Mouse (Mus musculus) inflammation-experienced regulatory T-cells, adult 6 months (primary cell): Measurements from ENCODE around the gene Catsperd. TPM values are rescaled to one million over a fixed set of nuclear protein-coding genes. Genes with fewer than 3 reads are reported as not detected.
"Not testable (repeated sequence)": the region's sequence is repeated elsewhere in the genome, so short reads cannot be mapped to it uniquely, and the experiment has no call there.

Source experiments
- ATAC-seq: one replicate; pipeline ENCODE4 v1.8.0; 2017
- polyA plus RNA-seq, 3 experiments: library from polyadenylated mRNA; unstranded; fragments of 100-300 nt; shearing (Covaris generic); gene quantifications; one replicate each; pipeline ENCODE4 v1.2.1; 2017

The Catsperd gene
- polyA plus RNA-seq, 3 experiments from 2014 or later: 0.68 to 3.9 (median 3.3) TPM

DNA sequence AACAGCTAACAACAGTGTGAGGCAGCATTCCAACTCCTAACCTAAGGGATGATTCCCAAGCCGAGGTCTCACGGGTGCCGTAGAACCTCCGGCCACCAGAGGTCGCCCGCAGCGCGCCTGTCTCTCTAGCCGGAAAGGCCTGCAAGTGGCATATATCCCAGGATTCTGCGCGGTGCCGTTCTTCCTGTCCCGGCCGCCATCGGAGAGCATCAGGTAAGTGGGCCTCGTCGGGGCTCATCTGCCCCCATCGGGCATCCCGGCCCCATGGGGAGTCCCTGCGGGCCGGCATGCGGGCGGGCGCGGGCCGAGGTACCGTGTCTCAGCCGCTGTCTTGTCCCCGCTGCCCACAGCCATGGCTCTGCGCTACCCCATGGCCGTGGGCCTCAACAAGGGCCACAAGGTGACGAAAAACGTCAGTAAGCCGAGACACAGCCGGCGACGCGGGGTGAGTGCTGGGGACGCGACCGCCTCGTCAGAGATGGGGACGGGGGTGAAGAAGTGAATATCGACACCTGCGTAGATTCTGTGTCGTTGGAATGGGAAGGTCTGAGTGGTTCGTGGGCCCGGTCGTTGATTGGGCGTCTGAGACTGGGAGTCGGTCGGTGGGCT is 14.6 kb upstream of the Catsperd start, which contains the start of gene Rpl36:
Gene Rpl36, plus strand, starts transcription at position 181 of the 609 bp plus-strand sequence.
- ATAC-seq: peak; percentile 72

DNA sequence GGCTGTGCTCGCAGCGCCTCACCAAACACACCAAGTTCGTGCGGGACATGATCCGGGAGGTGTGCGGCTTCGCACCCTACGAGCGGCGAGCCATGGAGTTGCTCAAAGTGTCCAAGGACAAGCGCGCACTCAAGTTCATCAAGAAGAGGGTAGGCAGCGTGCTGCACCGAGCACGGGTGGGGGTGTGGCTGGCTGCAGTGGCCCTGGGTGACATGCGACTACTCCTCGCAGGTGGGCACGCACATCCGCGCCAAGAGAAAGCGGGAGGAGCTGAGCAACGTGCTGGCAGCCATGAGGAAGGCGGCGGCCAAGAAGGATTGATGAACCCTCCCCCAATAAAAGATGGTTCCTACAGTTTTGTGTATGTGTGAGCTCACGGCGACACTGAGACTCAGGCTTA is 14.1 kb upstream of the Catsperd start:
- ATAC-seq: not testable (repeated sequence)

DNA sequence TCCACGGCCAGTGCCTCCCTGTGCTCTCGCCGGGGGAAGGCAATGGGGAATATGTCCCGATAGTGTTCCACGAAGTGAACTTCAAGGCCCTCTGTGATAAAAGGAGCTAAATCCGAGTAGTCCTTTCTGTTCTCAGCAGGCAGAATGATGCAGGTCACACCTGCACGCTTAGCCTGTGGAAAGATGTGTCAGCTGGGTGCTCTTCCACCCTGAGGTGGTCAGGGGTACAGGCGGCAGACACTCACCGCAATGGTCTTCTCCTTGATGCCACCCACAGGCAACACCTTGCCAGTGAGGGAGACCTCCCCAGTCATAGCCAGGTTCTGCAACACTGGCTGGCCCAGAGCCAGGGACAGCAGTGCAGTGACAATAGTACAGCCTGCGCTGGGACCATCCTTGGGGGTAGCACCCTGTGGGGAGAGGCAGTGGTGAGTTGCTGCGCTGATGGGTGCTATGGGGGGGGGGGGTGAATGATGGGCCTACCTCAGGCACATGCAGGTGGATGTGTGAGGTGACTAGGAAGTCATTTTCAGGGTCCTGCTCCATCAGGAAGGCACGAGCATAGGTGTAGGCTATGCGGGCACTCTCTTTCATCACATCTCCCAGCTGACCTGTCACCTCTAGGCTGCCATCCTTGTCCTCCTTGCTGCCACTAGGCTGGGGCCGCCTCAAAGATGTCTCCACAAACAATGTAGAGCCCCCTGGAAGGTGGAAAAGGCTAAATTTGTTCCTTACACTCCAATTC is 13.4 kb upstream of the Catsperd start:
- no peak for ATAC-seq

DNA sequence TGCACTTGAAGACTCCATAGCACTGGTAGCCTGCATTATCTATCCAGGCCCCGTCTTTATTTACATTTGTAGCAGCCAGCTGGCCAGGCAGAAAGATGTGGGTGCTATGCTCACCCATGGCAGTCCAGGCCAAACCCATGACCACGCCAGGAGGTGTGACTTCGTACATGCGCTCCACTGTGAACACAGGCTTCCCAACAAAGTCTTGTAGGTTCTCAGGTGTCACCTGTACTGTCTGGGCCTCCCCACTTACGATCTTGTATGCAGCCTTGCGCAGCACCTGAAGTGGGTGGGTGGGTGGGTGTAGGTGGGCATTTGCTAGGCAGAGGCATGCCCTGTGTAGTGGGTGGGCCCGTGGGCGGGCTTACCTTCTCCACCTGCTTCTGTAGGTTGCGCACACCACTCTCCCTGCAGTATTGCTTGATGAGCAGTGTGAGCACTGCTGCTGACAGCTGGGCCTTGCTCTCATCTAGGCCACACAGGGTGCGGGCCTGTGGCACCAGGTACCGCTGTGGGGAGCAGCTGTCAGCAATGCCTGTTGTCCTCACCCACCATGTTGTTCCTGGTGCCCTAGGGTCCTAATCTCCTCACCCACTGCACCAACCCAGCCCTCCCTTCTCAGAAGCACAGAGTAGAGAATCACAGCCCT is 12.7 kb upstream of the Catsperd start:
- no peak for ATAC-seq

DNA sequence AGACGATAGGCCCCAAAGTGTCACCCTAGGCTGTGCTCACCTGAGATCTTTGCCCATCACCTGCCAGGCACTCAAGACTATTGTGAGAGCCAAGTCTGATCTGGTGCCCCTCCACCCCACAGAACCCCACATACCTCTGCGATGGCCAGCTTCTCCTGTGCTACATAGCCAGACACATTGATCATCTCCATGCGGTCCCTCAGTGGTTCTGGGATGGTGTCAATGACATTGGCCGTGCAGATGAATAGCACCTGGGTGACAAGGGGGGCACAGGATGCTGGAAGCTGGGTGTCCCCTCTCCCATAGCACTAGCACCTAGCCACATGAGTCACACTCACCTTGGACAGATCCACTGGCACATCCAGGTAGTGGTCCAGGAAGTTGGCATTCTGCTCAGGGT is 12.2 kb upstream of the Catsperd start:
- ATAC-seq: no peak

DNA sequence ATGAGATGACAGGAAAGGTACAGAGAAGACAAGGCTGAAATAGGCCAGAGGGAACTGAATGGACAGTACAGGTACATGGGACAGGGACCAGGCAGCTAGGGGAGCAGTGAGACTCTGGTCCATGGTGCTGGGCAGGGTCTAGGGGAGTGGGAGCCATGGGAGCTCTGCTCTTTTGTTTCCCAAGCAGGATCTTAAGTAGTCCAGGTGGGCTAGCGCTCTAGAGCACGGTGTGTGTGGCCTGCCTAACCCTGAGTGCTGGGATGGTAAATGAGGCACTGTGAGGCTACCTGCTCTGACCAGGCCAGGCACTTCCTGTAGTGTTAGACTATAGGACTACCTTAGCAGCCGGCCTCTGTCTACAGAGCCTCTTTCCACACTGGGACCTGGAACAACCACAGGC is 11.2 kb upstream of the Catsperd start:
- ATAC-seq: no peak

DNA sequence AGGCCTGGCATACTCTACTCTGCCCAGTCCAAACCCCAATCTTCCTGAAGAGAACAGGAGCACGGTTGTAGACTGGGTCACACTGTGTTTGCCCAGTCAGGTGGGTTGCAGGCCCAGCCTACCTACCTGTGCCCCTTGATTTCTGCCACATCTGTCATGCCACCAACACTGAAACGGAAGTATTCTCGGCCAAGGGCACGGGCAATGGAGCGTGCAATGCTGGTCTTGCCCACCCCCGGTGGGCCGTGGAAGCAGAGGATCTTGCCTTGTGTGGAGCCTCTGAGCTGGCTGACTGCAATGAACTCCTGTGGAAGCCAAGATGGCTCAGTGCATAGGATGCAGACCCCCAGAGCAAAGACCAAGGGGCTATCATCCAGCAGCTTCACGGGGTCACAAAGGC is 10.3 kb upstream of the Catsperd start:
- ATAC-seq: no peak

DNA sequence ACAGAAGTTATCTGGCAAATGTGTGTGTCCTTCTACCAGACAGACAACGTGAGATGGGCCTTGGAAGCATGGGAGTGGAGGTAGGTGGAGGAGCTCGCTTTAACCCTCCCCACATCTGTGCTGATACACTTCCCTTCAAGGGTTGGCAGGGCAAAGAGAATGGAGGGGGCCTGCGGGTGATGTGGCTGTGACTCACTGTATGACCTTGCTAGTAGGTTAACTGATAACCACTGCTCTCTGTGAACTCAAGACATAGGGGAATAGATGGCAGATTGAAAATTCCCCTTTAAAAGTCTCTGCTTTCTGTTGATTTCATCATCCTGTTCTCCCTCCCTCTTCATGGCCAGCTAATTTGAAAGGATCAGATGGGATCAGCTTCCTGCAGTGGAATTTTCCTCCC is 2.4 kb upstream of the Catsperd start:
- no peak for ATAC-seq

DNA sequence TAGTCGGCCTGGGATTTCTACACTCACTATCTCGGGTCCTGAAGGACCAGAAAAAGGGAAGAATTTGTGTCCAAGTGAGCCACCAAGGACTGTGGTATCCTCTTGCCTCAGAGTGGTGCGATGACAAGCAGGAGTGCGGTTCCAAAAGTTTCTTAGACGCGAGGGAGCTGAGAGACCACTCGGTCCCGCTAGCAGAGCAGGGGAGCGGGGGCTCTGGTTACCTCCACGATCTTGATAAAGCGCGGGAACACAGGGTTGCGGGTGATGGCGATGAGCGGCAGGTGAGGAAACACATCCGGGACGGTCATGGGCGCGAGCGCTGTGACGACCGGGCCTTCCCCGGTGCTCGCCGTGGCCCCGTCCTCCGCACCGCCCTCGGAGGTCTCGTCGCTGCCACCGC is 1.7 kb upstream of the Catsperd start:
- peak; percentile 3 for ATAC-seq

DNA sequence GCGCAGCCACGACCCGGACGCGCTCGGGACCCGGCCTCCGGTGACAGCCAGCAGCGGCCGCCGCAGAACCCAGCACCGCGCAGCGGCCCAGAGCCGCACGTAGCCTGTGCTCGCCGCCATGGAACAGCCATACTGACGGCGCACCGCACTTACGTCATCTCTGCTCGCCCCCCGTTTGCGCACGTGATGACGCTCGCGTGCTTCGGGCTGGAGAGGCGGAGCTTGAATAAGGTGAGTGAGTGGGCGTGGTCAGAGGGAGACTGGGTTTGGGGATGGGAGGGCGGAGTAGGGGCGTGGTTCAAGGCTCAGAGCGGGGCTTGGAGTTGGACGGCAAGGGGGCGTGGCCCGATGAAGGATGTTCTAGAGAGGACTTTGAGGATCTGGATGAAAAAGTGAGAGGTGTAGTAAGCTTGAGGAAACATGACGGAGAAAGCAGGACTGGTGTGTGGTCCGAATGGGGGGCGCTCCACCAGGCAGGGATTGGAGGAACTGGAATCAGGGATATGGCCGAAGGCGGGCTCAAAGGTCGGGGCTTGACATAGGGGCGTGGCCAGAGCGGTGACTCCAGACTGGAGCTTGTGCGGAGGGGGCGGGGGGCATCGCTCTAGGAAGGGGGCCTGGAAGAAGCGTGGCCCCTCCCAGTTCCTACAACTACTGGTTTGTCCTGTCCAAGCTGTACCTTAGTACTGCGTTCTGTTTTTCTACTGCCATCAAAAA is 1.0 kb upstream of the Catsperd start, which contains the start of gene Lonp1:
Gene Lonp1, minus strand, starts transcription at position 134 of the 717 bp plus-strand sequence.
- peak; percentile 92 for ATAC-seq

DNA sequence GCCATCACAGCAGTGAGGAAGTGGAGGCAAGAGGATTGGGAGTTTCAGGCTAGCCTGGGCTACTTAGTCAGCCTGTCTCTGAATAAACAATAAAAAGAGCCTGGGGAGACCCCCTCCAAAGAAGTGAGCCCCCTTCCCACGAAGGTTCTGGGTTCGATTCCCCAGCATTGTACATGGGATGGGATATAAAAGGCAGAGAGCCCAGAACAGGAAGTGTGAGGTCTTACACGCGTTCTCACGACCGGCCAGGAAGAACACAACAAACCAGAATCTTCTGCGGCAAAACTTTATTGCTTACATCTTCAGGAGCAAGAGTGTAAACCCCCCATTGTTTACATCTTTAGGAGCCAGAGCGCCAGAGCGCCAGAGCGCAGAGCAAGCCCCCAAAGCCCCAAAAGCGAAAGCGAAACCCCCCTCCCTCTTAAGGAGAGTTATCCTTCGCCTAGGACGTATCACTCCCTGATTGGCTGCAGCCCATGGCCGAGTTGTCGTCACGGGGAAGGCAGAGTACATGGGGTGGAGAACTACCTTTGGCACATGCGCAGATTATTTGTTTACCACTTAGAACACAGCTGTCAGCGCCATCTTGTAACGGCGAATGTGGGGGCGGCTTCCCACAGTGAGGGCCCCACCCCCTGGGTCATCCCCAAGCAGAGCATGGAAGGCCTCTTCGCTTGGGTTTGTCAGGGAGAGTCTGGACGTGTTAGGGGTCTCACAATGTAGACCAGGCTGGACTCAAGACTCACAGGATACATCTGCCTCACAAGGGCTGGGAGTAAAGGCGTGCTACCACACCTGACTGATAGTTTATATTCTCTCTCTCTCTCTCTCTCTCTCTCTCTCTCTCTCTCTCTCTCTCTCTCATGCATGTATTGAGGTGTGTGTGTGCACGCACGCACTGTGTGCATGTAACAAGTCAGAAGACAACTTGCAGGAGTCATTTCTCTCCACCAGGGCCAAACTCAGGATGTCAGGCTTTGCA is 2.1 kb downstream of the Catsperd start:
- not testable (repeated sequence) for ATAC-seq

DNA sequence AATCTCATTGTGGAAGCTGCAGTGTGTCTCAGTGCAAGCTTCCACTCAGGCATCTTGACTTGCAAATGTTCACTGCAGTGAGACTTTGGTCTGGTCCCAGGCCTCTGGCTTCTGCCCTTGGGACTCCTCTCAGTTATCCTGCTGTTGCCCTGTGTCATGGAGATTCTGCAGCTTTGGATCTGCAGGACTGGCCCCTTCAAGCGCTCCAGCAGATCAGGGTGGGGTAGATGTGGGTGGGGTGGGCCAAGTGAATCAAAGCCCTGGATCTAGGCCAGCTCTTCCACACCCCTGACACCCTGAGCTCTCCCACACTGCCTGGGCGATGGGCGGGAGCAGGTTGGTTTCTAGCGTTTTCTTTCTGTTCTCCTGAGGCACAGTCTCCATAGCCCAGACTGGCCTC is 3.9 kb downstream of the Catsperd start:
- ATAC-seq: no peak

DNA sequence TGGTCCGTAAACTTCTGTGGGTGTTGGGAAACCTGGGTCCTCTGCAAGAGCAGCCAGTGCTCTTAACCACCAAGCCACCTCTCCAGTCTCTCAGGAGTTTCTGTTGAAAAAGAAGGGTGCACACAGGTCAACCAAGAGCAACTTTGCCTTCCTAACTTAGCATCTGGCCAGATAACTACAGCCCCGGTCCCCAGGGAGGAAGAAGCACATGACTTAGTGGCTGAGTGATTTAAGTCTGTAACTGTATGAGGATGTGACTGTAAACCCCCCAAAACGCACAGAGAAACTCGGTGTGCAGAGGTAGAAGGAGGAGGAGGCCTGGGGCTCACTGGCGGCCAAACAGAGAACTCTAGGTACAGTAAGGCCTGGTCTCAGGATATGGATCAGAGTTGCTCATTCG is 6.1 kb downstream of the Catsperd start:
- ATAC-seq: no peak

DNA sequence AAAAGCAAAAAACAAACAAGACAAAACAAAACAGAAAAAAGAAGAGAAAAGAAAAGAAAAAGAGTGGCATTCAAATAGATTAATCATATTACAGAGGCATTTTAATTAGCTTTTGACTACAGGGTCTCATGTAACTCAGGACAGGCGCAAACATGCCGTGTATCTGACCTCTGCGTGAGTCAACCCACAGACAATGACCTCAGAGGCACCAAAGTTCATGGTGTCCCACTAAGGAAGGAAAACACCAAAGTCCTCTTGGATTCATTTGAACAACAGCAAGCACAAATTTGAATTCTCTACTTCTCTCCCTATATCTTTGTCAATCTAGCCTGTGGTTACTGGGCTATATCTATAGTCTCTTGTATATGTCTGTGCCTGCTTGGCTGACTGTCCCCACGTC is 15.3 kb downstream of the Catsperd start:
- no peak for ATAC-seq

DNA sequence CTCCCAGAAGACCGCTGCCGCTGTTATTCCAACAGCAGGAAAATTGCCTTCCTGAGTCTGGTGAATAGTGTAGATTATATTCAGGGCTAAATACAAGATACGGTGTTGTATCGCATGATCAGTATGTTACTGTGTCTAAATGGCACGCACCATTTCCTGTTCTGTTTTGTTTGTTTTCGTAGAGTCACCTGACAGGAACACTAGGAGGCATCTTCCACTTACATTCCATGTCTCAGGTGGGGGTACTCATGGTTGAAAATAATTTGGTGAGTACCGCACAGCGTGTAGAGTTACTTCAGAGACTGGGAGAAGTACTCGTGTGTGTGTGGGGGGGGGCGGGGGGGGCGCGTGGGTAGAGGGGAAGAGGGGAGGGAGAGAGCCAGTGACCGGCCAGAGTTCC is 19.6 kb downstream of the Catsperd start:
- no peak for ATAC-seq

DNA sequence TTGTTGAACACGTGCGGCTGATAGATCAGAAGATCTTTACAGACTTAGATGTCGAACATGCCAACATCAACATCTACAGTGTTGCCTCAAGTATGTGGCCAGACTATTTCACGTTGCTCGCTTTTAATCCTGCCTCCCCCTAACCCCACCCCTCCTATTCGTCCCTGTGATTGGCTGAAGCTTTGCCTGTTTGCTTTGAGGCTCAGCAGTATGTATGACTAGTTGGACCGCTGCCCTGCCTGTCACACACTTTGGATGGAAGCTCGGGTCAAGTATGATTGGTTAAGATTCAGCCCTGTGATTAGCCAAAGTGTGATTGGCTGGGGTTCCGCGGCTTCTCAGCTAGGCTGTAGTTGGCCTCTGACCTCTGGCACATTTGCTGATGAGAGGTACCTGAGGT is 23.9 kb downstream of the Catsperd start:
- no peak for ATAC-seq

DNA sequence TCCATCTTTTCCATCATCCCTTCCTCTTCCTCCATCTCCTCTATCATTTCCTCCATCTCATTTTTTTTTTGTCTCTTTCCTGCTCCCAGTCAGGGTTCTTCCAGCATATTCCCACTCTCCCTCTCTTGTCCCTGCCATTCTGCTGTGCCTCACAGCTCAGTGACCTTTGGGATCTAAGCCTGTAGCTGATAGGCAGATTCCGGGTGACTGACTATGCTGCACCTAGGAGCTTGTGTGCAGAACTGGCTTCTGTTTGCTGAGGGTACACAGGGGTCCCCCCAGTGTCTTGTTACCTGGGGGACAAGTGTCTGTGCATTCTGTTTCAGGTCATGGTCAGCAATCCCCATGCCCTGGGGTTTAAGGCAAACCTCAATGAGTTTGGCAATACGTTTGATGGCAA is 26.8 kb downstream of the Catsperd start:
- ATAC-seq: no peak

DNA sequence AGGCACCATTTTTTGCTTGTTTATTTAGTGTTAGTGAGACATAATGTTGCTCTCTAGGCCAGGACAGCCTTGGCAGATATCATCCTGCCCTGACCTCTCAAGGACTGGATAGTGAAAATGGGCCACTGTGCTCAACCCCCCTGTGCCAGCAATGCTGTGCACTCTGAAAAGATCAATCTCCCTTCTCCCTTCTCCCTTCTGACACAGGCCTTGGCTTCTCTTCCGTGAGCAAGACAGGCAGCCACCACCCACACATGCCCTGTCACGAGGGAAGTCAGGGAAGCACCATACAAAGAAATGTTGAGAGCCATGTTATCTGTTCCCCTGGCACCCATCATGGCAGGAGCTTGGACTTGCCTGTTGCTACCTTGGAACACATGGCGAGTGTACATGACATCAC is 27.4 kb downstream of the Catsperd start:
- no peak for ATAC-seq

DNA sequence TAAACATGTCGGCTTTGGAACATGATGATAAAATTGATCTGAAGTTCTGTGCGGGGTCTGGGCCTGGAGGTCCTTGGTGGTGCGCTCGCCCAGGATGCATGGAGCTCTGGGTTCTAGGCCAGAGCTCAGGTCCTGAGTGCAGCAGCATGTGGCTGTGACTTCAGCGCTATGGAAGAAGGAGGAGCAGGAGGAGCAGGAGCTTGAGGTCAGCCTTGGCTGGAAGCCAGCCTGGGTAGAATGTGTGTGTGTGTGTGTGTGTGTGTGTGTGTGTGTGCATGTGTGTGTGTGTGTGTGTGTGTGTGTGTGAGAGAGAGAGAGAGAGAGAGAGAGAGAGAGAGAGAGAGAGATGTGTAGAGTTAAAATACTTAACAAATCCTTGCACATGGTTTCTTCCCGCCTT is 28.2 kb downstream of the Catsperd start:
- ATAC-seq: no peak

DNA sequence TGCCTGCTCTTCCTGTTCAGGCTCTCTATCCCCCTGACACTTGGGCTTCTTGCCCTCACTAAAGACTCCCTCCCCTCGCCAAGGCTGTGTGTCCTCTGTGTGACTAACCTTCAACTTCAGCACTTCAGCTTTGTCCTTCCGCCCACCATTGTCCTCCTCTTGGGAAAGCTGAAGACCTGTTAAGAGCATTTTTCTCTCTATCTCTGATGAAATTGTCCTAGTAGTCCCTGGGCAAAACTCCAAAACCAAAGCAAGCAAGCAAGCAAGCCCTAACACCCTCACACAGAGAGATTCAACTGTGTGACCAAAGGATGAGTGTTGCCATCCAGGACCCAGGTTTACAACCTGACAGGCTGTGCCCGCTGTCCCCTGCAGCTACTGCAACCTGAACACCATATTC is 35.7 kb downstream of the Catsperd start:
- ATAC-seq: no peak

DNA sequence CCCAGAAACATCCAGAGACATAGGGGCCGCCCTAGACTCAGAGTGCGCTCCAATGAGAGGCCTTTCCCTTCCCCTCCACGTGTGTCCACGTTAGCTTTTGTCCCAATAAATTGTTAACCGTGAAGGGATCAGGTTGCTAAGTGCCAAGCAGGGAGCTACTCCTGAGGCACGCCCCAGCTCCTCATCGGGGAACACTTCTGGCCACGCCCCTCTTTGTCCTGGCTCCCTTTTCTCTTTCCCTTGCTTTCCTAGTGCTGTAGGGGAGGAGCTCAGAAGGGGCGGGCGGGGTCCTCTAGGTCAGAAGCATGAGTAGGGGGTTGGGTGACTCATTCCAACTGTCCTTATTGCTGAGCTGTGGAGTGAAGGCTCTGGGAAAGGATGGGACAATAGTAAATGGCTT is 36.4 kb downstream of the Catsperd start:
- no peak for ATAC-seq

DNA sequence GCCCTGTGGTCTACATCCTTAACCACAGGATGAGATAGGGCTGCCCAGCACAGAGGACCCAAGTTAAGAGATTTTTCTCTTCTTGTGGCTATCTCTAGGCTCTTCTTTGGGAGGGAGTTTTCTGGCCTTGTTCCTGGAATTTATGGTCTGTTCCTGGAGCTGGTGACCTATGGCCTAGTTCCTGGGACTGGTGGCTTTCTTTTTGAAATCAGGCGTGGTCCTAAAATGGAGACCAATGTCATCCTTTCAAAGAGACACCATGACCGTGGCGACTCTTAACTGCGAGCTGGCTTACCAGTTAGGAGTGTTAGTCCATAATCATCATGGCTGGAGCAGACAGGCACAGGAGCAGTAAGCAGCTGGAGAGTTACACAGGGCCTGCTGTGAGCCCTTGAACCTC is 38.4 kb downstream of the Catsperd start:
- ATAC-seq: no peak
